Mouse (Mus musculus): ENCODE measurements at regions not wholly inside any gene's neighbourhood (a gene's known extent, or its start where the extent isn't known, plus 50 kb on each side); places are given as distances from the start of the nearest gene placed in this dataset.

DNA sequence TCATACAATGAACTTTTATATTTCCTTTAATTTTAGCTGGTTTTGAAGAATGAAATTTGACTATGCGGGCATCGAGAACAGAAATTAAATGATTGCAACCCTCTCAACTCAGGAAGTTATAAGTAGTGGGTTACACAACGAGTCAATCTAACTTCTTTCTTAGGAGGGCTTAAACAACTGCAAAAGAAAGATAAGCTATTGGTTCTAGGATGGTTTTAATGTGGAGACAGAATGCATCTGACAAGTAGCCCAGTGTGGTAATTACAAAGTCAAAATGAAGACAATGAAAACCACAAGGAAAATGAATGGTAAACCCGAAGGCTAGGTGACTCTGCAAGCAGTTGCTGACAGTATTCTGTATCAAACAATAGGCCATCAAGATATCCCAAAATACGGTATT, 598.0 kb upstream of the Arid1b start:
- 84% methylated on average over 5 of the region's 5 CpGs for WGBS
- H3K4me3 ChIP-seq (ENCODE audit: low read depth, low read length) = no peak overlapping the region
- H3K36me3 ChIP-seq (ENCODE audit: control insufficient read depth, insufficient read depth, low read length) = no peaks in the 10 kb centered on the region
- no peak overlapping the region for H3K9ac ChIP-seq (ENCODE audit: low read length)
- no peaks in the 10 kb centered on the region for H3K27me3 ChIP-seq (ENCODE audit: control insufficient read depth, insufficient read depth, low read length)
- no peaks in the 10 kb centered on the region for H3K4me1 ChIP-seq (replicated peaks; ENCODE audit: control insufficient read depth, insufficient read depth)
- DNase-seq (ENCODE audit: low spot score) = no peak
- TF ChIP-seq EP300 (optimal IDR thresholded peaks at IDR 0.05) = no peak
- no peak for TF ChIP-seq CTCF (IDR thresholded peaks at IDR 0.05; ENCODE audit: low read depth)
- ATAC-seq (ENCODE audit: low FRiP score, low TSS enrichment) = no peak
- H3K9me3 ChIP-seq (ENCODE audit: control insufficient read depth, low read length) = no peaks in the 10 kb centered on the region
- H3K27ac ChIP-seq (replicated peaks) = no peak overlapping the region
- no peak overlapping the region for H3K4me2 ChIP-seq (replicated peaks; ENCODE audit: low read depth)

DNA sequence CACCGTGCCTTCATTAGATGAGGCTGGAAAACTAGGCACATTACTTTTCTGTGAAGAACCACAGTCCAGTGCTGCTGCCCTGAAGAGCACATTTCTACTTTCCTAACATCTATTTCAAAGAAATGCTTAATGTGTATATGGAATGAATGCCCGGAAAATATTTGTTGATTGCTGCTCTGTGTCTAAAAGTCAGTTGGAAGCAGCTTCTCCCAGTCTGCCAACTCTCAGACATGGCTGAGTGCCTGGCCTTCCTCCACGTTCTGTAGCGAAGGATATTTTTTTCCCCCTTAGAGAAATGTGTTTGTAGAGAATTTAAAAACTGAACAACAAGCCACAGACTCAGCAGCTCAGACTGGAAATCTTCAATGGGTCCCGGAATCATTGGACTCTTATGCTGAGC, 576.4 kb upstream of the Arid1b start:
- Histone ChIP-seq H3K27me3 (ENCODE audit: control insufficient read depth, insufficient read depth, low read length) (no peaks in the 10 kb centered on the region), H3K9me3 (ENCODE audit: control insufficient read depth, low read length) (no peaks in the 10 kb centered on the region), H3K4me2 (replicated peaks; ENCODE audit: low read depth) (no peak overlapping the region), H3K4me1 (replicated peaks; ENCODE audit: control insufficient read depth, insufficient read depth) (no peaks in the 10 kb centered on the region), H3K36me3 (ENCODE audit: control insufficient read depth, insufficient read depth, low read length) (no peaks in the 10 kb centered on the region), H3K4me3 (ENCODE audit: low read depth, low read length) (no peak overlapping the region), H3K9ac (ENCODE audit: low read length) (no peak overlapping the region), H3K27ac (replicated peaks) (no peak overlapping the region)
- WGBS = 57% methylated on average over 5 of the region's 5 CpGs
- ATAC-seq (ENCODE audit: low FRiP score, low TSS enrichment) = no peak
- no peak for DNase-seq (ENCODE audit: low spot score)
- no peak for TF ChIP-seq EP300 (optimal IDR thresholded peaks at IDR 0.05)
- TF ChIP-seq CTCF (IDR thresholded peaks at IDR 0.05; ENCODE audit: low read depth) = no peak

DNA sequence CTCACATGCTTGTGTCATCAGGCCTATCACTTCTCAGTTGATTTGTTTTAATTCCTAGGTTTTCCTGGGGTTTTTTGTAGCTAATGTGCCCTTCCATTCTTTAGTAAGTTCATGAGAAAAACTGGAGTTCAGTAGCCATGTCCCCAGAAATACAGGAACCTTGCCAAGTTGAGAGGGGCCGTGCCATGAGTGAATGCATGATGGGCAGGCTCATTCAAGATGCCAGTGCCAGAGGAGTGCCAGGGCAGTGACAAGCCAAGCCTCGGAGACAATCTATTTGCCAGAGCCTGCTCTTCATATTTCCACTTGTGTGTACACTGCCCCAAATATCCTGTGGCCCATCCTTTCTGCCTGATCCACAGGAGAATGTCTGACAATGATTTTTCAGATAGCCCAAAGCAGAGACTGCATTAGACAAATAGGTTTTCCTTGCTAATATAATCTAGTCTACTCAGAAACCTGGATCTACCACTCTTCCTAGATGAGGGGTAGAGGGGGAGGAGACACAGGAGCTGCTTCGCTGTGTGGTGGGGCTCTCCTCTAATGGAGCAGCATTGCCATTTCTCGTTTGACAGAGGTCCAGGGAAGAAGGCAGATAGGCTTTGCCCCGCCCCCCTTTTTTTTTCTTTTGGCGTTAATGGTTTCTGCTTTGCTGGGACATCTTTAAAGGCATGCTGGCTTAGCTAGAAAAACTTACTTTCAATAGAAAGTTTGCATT, 569.5 kb upstream of the Arid1b start:
- Histone ChIP-seq H3K27me3 (ENCODE audit: control insufficient read depth, insufficient read depth, low read length) (no peaks in the 10 kb centered on the region), H3K27ac (replicated peaks) (no peak overlapping the region), H3K9me3 (ENCODE audit: control insufficient read depth, low read length) (no peaks in the 10 kb centered on the region), H3K4me3 (ENCODE audit: low read depth, low read length) (no peak overlapping the region), H3K36me3 (ENCODE audit: control insufficient read depth, insufficient read depth, low read length) (no peaks in the 10 kb centered on the region), H3K4me1 (replicated peaks; ENCODE audit: control insufficient read depth, insufficient read depth) (no peaks in the 10 kb centered on the region), H3K4me2 (replicated peaks; ENCODE audit: low read depth) (no peak overlapping the region), H3K9ac (ENCODE audit: low read length) (no peak overlapping the region)
- WGBS = 54% methylated on average over 6 of the region's 6 CpGs
- no peak for TF ChIP-seq EP300 (optimal IDR thresholded peaks at IDR 0.05)
- no peak for TF ChIP-seq CTCF (IDR thresholded peaks at IDR 0.05; ENCODE audit: low read depth)
- ATAC-seq (ENCODE audit: low FRiP score, low TSS enrichment) (no peak), DNase-seq (ENCODE audit: low spot score) (no peak)

- WGBS = 74% methylated on average over 2 of the region's 2 CpGs
- DNase-seq (ENCODE audit: low spot score) (no peak), ATAC-seq (ENCODE audit: low FRiP score, low TSS enrichment) (no peak)
- no peak overlapping the region for H3K9ac ChIP-seq (ENCODE audit: low read length)
- TF ChIP-seq CTCF (IDR thresholded peaks at IDR 0.05; ENCODE audit: low read depth) = no peak
- no peak for TF ChIP-seq EP300 (optimal IDR thresholded peaks at IDR 0.05)
- H3K4me3 ChIP-seq (ENCODE audit: low read depth, low read length) = no peak overlapping the region
- no peaks in the 10 kb centered on the region for H3K9me3 ChIP-seq (ENCODE audit: control insufficient read depth, low read length)
- H3K4me1 ChIP-seq (replicated peaks; ENCODE audit: control insufficient read depth, insufficient read depth) = no peaks in the 10 kb centered on the region
- no peaks in the 10 kb centered on the region for H3K36me3 ChIP-seq (ENCODE audit: control insufficient read depth, insufficient read depth, low read length)
- H3K27ac ChIP-seq (replicated peaks) = no peak overlapping the region
- no peaks in the 10 kb centered on the region for H3K27me3 ChIP-seq (ENCODE audit: control insufficient read depth, insufficient read depth, low read length)
- no peak overlapping the region for H3K4me2 ChIP-seq (replicated peaks; ENCODE audit: low read depth)
These were observed 568.8 kb upstream of the Arid1b start for GRCm38 (mm10) chr17:4425342-4425741.

GRCm38 (mm10) chr17:4429036-4429435, 565.1 kb upstream of the Arid1b start:
- DNase-seq (ENCODE audit: low spot score) = no peak
- H3K9me3 ChIP-seq (ENCODE audit: control insufficient read depth, low read length) = no peaks in the 10 kb centered on the region
- no peaks in the 10 kb centered on the region for H3K4me1 ChIP-seq (replicated peaks; ENCODE audit: control insufficient read depth, insufficient read depth)
- ATAC-seq (ENCODE audit: low FRiP score, low TSS enrichment) = no peak
- H3K4me3 ChIP-seq (ENCODE audit: low read depth, low read length) = no peak overlapping the region
- H3K9ac ChIP-seq (ENCODE audit: low read length) = no peak overlapping the region
- no peak overlapping the region for H3K4me2 ChIP-seq (replicated peaks; ENCODE audit: low read depth)
- no peak overlapping the region for H3K27ac ChIP-seq (replicated peaks)
- no peaks in the 10 kb centered on the region for H3K27me3 ChIP-seq (ENCODE audit: control insufficient read depth, insufficient read depth, low read length)
- no peaks in the 10 kb centered on the region for H3K36me3 ChIP-seq (ENCODE audit: control insufficient read depth, insufficient read depth, low read length)
- no peak for TF ChIP-seq EP300 (optimal IDR thresholded peaks at IDR 0.05)
- no peak for TF ChIP-seq CTCF (IDR thresholded peaks at IDR 0.05; ENCODE audit: low read depth)
- 65% methylated on average over 2 of the region's 2 CpGs for WGBS

DNA sequence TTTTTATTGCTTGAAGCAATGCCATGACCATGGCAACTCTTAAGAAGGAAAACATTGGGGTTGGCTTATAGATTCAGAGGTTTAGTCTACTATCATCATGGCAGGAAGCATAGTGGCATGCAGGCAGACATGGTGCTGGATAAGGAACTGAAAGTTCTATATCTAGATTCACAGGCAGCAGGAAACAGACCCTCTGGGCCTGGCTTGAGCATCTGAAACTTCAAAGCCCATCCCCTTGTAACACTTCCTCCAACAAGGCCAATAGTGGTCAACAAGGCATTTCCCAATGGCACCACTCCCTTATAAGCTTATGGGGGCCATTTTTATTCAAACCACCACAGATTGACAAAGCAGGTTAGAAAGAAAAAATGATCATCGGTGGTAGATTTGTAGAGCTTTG, 548.5 kb upstream of the Arid1b start:
- H3K27me3 ChIP-seq (ENCODE audit: control insufficient read depth, insufficient read depth, low read length) = no peaks in the 10 kb centered on the region
- H3K36me3 ChIP-seq (ENCODE audit: control insufficient read depth, insufficient read depth, low read length) = no peaks in the 10 kb centered on the region
- no peak overlapping the region for H3K27ac ChIP-seq (replicated peaks)
- WGBS = 100% methylated on average over 1 of the region's 1 CpGs
- ATAC-seq (ENCODE audit: low FRiP score, low TSS enrichment) (no peak), DNase-seq (ENCODE audit: low spot score) (no peak)
- TF ChIP-seq EP300 (optimal IDR thresholded peaks at IDR 0.05) (no peak), CTCF (IDR thresholded peaks at IDR 0.05; ENCODE audit: low read depth) (no peak)
- no peak overlapping the region for H3K4me2 ChIP-seq (replicated peaks; ENCODE audit: low read depth)
- no peak overlapping the region for H3K4me3 ChIP-seq (ENCODE audit: low read depth, low read length)
- H3K4me1 ChIP-seq (replicated peaks; ENCODE audit: control insufficient read depth, insufficient read depth) = no peaks in the 10 kb centered on the region
- no peak overlapping the region for H3K9ac ChIP-seq (ENCODE audit: low read length)
- no peaks in the 10 kb centered on the region for H3K9me3 ChIP-seq (ENCODE audit: control insufficient read depth, low read length)
